Mouse (Mus musculus) midbrain, embryonic 13.5 days (tissue): ENCODE data around the gene Ddx25. TPM values are rescaled to one million over a fixed set of nuclear protein-coding genes. Genes with fewer than 3 reads are reported as not detected.
A peak's percentile ranks its signal among the peaks of the same experiment; 100 is the strongest.

Experiments used
- ATAC-seq: fragments of 200-750 bp; cut with Nextera tagmentation; 2 replicates; pipeline ENCODE4 v1.8.0; 2017; ENCODE audit warnings: mild to moderate bottlenecking, moderate TSS enrichment, moderate library complexity
- H3K27ac ChIP-seq: fragments of 300-500 bp; sonication (generic); 2 replicates; pipeline ENCODE4 v1.5.1; 2015; ENCODE audit warnings: inconsistent platforms, mild to moderate bottlenecking, moderate library complexity
- H3K27me3 ChIP-seq: fragments of 300-500 bp; sonication (generic); 2 replicates; pipeline ENCODE4 v1.6.1; 2015; ENCODE audit warnings: mild to moderate bottlenecking, inconsistent platforms
- H3K36me3 ChIP-seq: fragments of 300-500 bp; sonication (generic); 2 replicates; pipeline ENCODE4 v1.6.1; 2015; ENCODE audit warnings: mild to moderate bottlenecking, inconsistent platforms
- H3K4me1 ChIP-seq: fragments of 300-500 bp; sonication (generic); replicated peaks from 2 replicates; pipeline ENCODE4 v1.6.1; 2015; ENCODE audit warnings: inconsistent platforms
- H3K4me2 ChIP-seq: fragments of 300-500 bp; sonication (generic); replicated peaks from 2 replicates; pipeline ENCODE4 v1.6.1; 2015; ENCODE audit warnings: moderate library complexity, mild to moderate bottlenecking, inconsistent platforms
- H3K4me3 ChIP-seq: fragments of 300-500 bp; sonication (generic); replicated peaks from 2 replicates; pipeline ENCODE4 v1.5.1; 2015; ENCODE audit warnings: mild to moderate bottlenecking, inconsistent platforms
- H3K9ac ChIP-seq: fragments of 300-500 bp; sonication (generic); replicated peaks from 2 replicates; pipeline ENCODE4 v1.6.1; 2015; ENCODE audit warnings: mild to moderate bottlenecking, inconsistent platforms
- H3K9me3 ChIP-seq: fragments of 300-500 bp; sonication (generic); 2 replicates; pipeline ENCODE4 v1.6.1; 2016; ENCODE audit warnings: mild to moderate bottlenecking, inconsistent platforms
- WGBS: fragments of 180-500 bp; shearing (Covaris S2); methylation state at CpG from one replicate; pipeline ENCODE4 v1.1.7; 2015; 5-methylcytosine and 5-hydroxymethylcytosine counted together
- polyA plus RNA-seq: library from polyadenylated mRNA; unstranded; fragments of >200 nt; fragmentation: Nextera tagmentation; extraction: Ambion mirVana; gene quantifications from 2 replicates; pipeline ENCODE4 v1.2.1, GENCODE M21; 2015

Gene Ddx25
- polyA plus RNA-seq, 1 experiment from 2014 or later: 18.2 TPM

DNA sequence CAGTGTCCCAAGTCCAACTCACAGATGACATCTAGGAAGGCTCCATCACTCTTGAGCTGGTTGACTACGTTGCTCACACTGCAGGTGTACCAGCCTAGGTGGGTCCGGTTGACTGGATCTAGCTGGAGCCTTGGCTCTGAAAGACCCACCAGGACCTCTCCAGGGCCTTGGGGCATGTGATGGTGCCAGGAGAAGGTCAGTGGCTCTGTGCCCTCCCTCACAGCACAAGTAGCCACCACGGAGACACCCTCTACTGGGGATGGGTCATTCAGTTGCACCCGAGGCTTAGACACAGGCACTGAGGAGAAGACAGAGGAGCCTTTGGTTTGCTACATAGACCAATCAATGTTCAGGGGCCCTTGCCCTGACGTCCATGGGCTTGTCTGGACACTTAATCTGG lies 42.1 kb downstream of the Ddx25 start:
- H3K9me3 ChIP-seq: no peaks in the 10 kb centered on the region
- no peak for ATAC-seq
- 81% methylated on average over 5 of the region's 5 CpGs for WGBS

GRCm38 (mm10) chr9:35513900-35514299 lies 44.4 kb downstream of the Ddx25 start:
- no peak for ATAC-seq
- Histone ChIP-seq H3K4me2 (no peak overlapping the region), H3K36me3 (no peaks in the 10 kb centered on the region), H3K4me1 (no peaks in the 10 kb centered on the region), H3K9me3 (no peaks in the 10 kb centered on the region), H3K27ac (no peak overlapping the region), H3K27me3 (no peaks in the 10 kb centered on the region), H3K9ac (no peak overlapping the region), H3K4me3 (no peak overlapping the region)
- WGBS: 91% methylated on average over 4 of the region's 4 CpGs

More for the DNA sequence above, 42.1 kb downstream of the Ddx25 start:
- no peaks in the 10 kb centered on the region for H3K27me3 ChIP-seq
- H3K4me3 ChIP-seq: no peak overlapping the region
- no peak overlapping the region for H3K9ac ChIP-seq
- no peaks in the 10 kb centered on the region for H3K4me1 ChIP-seq
- no peak overlapping the region for H3K4me2 ChIP-seq
- H3K27ac ChIP-seq: no peak overlapping the region
- no peaks in the 10 kb centered on the region for H3K36me3 ChIP-seq

DNA sequence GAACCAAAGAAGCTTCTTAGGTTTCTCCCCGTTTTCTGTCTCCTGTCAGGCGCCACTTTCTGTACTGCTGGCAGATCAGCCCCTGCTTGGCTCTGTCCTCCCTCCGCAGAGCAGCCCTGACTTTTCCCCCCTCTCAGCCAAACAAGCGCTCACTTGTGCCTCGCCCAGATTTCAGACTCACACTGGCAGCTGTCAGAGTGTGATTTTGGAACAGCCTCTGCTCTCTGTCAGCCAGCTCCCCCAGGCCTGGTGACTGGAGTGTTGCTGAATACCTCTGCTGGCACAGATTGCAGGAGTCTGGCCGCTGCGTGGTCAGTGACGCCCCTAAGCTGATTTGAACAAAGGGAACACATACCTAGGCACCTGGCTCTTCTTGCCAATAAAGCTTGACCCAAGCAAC lies 50.1 kb downstream of the Ddx25 start:
- ATAC-seq: peak; percentile 57
- no peaks in the 10 kb centered on the region for H3K4me1 ChIP-seq
- WGBS: 43% methylated on average over 8 of the region's 8 CpGs
- H3K4me3 ChIP-seq: no peak overlapping the region
- peak overlapping the region; percentile 40 for H3K27ac ChIP-seq
- no peaks in the 10 kb centered on the region for H3K27me3 ChIP-seq
- no peaks in the 10 kb centered on the region for H3K9me3 ChIP-seq
- H3K9ac ChIP-seq: no peak overlapping the region
- no peak overlapping the region for H3K4me2 ChIP-seq
- H3K36me3 ChIP-seq: peaks cover 19% of the 10 kb centered on the region

DNA sequence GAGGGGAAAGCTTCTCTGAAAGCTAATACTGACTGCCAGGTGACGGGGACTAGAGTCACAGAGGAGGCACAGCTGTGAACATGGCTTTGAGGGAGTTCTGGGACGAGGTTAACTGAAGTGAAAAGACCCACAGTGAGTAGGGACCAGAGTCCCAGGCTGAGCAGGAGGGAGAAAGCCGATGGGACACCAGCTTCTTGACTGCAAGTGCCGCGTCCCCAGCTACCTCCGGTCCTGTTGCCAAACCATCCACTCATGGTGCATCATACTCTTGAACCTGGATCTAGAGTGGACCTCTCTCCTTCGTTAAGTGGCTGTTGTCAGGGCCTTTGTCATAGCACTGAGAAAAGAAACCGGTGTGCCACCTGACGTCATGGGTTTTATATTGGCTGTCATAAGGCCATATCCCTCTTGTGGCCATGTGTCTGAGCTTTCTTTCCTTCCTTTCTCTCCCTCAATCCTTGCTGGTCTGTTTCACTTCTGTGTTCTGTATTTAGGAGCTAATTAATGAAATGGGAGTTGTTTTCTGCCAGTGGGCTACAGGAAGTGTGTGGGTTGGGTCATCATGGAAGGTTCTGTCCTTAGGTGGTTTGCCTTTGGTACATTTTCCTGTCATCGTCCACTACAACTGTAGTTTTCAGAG lies 55.8 kb downstream of the Ddx25 start:
- ATAC-seq: no peak
- no peaks in the 10 kb centered on the region for H3K27me3 ChIP-seq
- no peak overlapping the region for H3K9ac ChIP-seq
- no peaks in the 10 kb centered on the region for H3K4me1 ChIP-seq
- H3K4me3 ChIP-seq: no peak overlapping the region
- H3K4me2 ChIP-seq: no peak overlapping the region
- no peak overlapping the region for H3K27ac ChIP-seq
- 80% methylated on average over 10 of the region's 10 CpGs for WGBS
- peaks cover 61% of the 10 kb centered on the region for H3K36me3 ChIP-seq
- H3K9me3 ChIP-seq: no peaks in the 10 kb centered on the region

DNA sequence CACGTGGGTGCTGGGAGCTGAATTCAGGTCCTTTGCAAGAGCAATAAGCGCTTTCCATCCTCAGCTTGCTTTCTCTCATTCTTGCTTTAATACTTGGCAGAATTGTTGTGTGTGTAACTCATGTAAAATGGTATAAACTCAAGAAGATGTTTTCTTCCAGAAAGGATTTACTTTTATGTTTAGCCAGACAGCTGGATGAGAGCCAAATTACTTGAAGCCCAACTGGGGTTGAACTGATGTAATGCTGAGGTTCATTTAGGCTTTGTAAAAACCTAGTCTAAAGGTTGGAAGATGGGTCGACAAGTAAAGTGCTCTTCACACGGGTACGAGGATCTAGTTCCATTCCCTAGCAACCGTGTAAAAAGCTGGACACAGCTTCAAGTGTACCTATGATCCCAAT lies 58.4 kb downstream of the Ddx25 start:
- no peaks in the 10 kb centered on the region for H3K9me3 ChIP-seq
- peaks cover 63% of the 10 kb centered on the region for H3K36me3 ChIP-seq
- H3K9ac ChIP-seq: no peak overlapping the region
- no peak overlapping the region for H3K27ac ChIP-seq
- 87% methylated on average over 6 of the region's 6 CpGs for WGBS
- no peak overlapping the region for H3K4me3 ChIP-seq
- no peaks in the 10 kb centered on the region for H3K27me3 ChIP-seq
- ATAC-seq: no peak
- no peak overlapping the region for H3K4me2 ChIP-seq
- no peaks in the 10 kb centered on the region for H3K4me1 ChIP-seq

GRCm38 (mm10) chr9:35495471-35495870 lies 62.9 kb downstream of the Ddx25 start:
- peaks cover 46% of the 10 kb centered on the region for H3K36me3 ChIP-seq
- no peak for ATAC-seq
- H3K4me1 ChIP-seq: no peaks in the 10 kb centered on the region
- no peak overlapping the region for H3K9ac ChIP-seq
- no peak overlapping the region for H3K4me2 ChIP-seq
- no peak overlapping the region for H3K4me3 ChIP-seq
- H3K27me3 ChIP-seq: no peaks in the 10 kb centered on the region
- H3K9me3 ChIP-seq: no peaks in the 10 kb centered on the region
- WGBS: 70% methylated on average over 3 of the region's 3 CpGs
- no peak overlapping the region for H3K27ac ChIP-seq

- Histone ChIP-seq H3K36me3 (peaks cover 43% of the 10 kb centered on the region), H3K9me3 (no peaks in the 10 kb centered on the region), H3K9ac (no peak overlapping the region), H3K27ac (no peak overlapping the region), H3K4me2 (no peak overlapping the region), H3K4me1 (no peaks in the 10 kb centered on the region), H3K27me3 (no peaks in the 10 kb centered on the region), H3K4me3 (no peak overlapping the region)
- 63% methylated on average over 4 of the region's 4 CpGs for WGBS
- no peak for ATAC-seq
These were observed 63.4 kb downstream of the Ddx25 start for GRCm38 (mm10) chr9:35494937-35495336.

DNA sequence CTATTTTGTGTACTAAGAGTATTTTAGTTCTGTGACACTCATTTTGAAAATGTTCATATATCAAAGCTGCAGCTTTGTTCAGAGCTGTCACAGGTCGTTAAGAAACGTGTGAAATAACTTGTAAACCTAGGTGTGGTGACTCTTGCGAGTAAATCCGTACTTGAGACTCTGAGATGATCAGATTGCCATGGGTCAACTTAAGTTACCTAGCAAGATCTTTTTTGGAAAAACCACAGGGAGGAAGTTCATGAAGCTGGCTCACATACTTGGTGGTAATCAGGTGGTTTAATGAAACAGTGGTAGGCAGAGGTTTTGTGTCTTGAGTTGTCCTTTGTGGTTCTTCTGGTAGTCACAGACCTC lies 64.6 kb downstream of the Ddx25 start:
- ATAC-seq: no peak
- H3K27me3 ChIP-seq: no peaks in the 10 kb centered on the region
- H3K4me1 ChIP-seq: no peaks in the 10 kb centered on the region
- H3K4me3 ChIP-seq: no peak overlapping the region
- peaks cover 46% of the 10 kb centered on the region for H3K36me3 ChIP-seq
- H3K9ac ChIP-seq: no peak overlapping the region
- no peak overlapping the region for H3K4me2 ChIP-seq
- H3K9me3 ChIP-seq: no peaks in the 10 kb centered on the region
- H3K27ac ChIP-seq: no peak overlapping the region
- 83% methylated on average over 4 of the region's 4 CpGs for WGBS

DNA sequence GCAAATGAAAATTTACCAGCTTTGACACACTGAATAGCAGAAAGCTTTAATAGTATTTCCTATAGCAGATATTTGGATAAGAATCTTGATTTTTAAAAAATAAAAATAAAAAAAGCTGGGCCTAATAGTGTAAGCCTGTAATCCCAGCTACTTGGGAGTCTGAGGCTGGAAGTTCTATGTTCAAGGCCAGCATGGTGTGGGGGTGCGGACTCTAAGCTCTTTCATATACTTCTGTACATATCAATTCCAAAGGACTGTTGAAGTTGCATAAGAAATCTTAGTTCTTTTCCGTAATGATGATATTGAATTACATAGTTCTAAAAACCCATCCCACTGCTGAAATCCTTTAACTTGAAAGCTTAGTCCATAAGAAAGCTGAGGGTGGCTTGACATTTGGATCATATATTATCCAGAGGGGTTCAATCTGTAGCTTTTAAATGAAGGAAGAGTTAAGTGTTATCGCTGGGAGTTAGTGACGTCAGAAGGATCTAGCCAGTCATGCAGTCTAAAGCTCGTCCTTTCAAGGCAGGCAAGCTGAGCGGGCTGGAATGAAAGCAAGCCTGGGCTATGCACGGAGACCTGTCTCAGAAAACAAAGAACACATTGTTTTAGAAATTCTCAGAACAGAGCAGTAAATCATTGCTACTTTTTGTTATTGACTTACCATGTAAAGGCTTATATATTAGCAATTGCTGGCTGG lies 65.1 kb downstream of the Ddx25 start:
- no peaks in the 10 kb centered on the region for H3K9me3 ChIP-seq
- no peaks in the 10 kb centered on the region for H3K4me1 ChIP-seq
- peaks cover 47% of the 10 kb centered on the region for H3K36me3 ChIP-seq
- WGBS: 50% methylated on average over 7 of the region's 7 CpGs
- no peaks in the 10 kb centered on the region for H3K27me3 ChIP-seq
- H3K4me2 ChIP-seq: no peak overlapping the region
- ATAC-seq: no peak
- no peak overlapping the region for H3K9ac ChIP-seq
- H3K27ac ChIP-seq: no peak overlapping the region
- H3K4me3 ChIP-seq: no peak overlapping the region

DNA sequence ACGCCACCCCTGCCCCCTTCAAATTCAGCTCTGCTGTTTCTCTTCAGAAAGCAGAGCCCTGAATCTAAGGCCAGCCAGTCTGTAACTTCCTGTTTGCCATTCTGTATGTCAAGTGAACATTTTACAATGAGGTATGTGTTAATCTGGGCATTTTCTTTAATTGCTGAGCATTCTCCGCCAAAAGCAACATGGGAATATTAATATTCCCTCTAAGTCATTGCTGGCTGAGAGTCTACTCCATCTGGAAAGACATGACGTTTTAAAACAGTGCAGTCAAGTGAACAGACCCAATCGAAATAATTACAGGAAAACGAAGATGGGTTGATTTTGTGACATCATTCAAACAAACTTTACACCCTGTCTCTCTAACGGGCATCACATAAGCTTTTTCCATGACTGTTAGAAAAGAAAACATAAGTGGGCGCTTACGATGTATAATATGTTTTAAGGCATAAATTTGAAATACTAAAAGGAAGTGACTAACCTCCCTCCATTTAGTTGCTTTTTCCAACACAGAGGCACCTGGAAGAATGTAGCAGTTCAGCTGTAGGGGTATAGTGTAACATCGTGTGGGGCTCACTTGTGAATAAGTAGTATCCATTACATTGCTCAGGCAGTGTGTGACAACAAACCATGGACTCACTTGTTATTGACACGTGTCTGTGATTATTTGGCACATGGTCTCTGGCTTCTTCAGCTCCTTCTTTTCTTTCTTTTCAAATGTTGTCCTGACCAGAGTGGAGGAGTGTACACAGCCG lies 67.0 kb downstream of the Ddx25 start:
- H3K9me3 ChIP-seq: no peaks in the 10 kb centered on the region
- H3K4me2 ChIP-seq: no peak overlapping the region
- no peak overlapping the region for H3K4me3 ChIP-seq
- ATAC-seq: no peak
- H3K27me3 ChIP-seq: no peaks in the 10 kb centered on the region
- no peaks in the 10 kb centered on the region for H3K4me1 ChIP-seq
- no peak overlapping the region for H3K9ac ChIP-seq
- peaks cover 53% of the 10 kb centered on the region for H3K36me3 ChIP-seq
- no peak overlapping the region for H3K27ac ChIP-seq
- WGBS: 84% methylated on average over 11 of the region's 11 CpGs

DNA sequence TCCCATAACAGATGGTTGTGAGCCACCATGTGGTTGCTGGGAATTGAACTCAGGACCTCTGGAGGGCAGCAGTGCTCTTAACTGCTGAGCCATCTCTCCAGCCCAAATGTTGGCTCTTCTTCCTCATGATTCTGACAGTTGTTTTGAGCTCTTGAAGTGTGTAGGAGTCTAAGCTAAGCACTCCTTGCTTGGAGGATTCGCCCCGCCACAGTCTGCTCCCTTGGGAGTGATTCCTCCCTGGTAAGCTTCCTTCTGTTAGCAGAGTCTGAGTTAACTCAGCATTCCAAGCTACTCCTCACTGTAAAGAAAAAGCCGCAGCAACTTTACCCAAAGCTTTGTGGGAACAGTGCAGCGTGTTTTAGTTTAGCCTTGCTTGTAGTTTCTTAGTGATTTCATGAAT lies 69.8 kb downstream of the Ddx25 start:
- Histone ChIP-seq H3K4me2 (no peak overlapping the region), H3K36me3 (peaks cover 68% of the 10 kb centered on the region), H3K4me1 (no peaks in the 10 kb centered on the region), H3K27me3 (no peaks in the 10 kb centered on the region), H3K9me3 (no peaks in the 10 kb centered on the region), H3K4me3 (no peak overlapping the region), H3K27ac (no peak overlapping the region), H3K9ac (no peak overlapping the region)
- 97% methylated on average over 4 of the region's 4 CpGs for WGBS
- ATAC-seq: no peak
